Mouse (Mus musculus) hindbrain, embryonic 16.5 days (tissue): Measurements from ENCODE around the gene 2210011C24Rik. TPM values are rescaled to one million over a fixed set of nuclear protein-coding genes. Genes with fewer than 3 reads are reported as not detected.

ENCODE experiments used
- ATAC-seq: fragments of 200-750 bp; cut with Nextera tagmentation; 2 replicates; pipeline ENCODE4 v1.8.0; 2017; ENCODE audit warnings: moderate TSS enrichment, moderate library complexity
- H3K27ac ChIP-seq: fragments of 300-500 bp; sonication (generic); 2 replicates; pipeline ENCODE4 v1.5.1; 2014; ENCODE audit warnings: low read depth, mild to moderate bottlenecking, control low read depth, low read length, moderate library complexity
- H3K27me3 ChIP-seq: fragments of 300-500 bp; sonication (generic); replicated peaks from 2 replicates; pipeline ENCODE4 v1.6.1; 2014; ENCODE audit warnings: low read length; ENCODE audit not compliant: control insufficient read depth, insufficient read depth
- H3K36me3 ChIP-seq: fragments of 300-500 bp; sonication (generic); 2 replicates; pipeline ENCODE4 v1.6.1; 2014; ENCODE audit warnings: mild to moderate bottlenecking, low read length, moderate library complexity, mixed read lengths; ENCODE audit not compliant: control insufficient read depth, insufficient read depth
- H3K4me1 ChIP-seq: fragments of 300-500 bp; sonication (generic); 2 replicates; pipeline ENCODE4 v1.6.1; 2014; ENCODE audit warnings: low read depth, low read length; ENCODE audit not compliant: control insufficient read depth, insufficient read depth
- H3K4me2 ChIP-seq: fragments of 300-500 bp; sonication (generic); 2 replicates; pipeline ENCODE4 v1.6.1; 2014; ENCODE audit warnings: mild to moderate bottlenecking, low read length, control low read depth, moderate library complexity
- H3K4me3 ChIP-seq: fragments of 300-500 bp; sonication (generic); 2 replicates; pipeline ENCODE4 v1.5.1; 2014; ENCODE audit warnings: mild to moderate bottlenecking, low read length, control low read depth, moderate library complexity
- H3K9ac ChIP-seq: fragments of 300-500 bp; sonication (generic); 2 replicates; pipeline ENCODE4 v1.6.1; 2014; ENCODE audit warnings: low read depth, mild to moderate bottlenecking, control low read depth, low read length, moderate library complexity
- H3K9me3 ChIP-seq: fragments of 300-500 bp; sonication (generic); 2 replicates; pipeline ENCODE4 v1.6.1; 2014; ENCODE audit warnings: mild to moderate bottlenecking, low read length, moderate library complexity; ENCODE audit not compliant: control insufficient read depth
- WGBS: fragments of 180-500 bp; shearing (Covaris S2); extraction: QIAGEN DNeasy Blood & Tissue Kit; methylation state at CpG from one replicate; pipeline ENCODE4 v1.1.7; 2014; 5-methylcytosine and 5-hydroxymethylcytosine counted together
- polyA plus RNA-seq: library from polyadenylated mRNA; unstranded; fragments of >200 nt; fragmentation: Nextera tagmentation; extraction: Ambion mirVana; gene quantifications from 2 replicates; pipeline ENCODE4 v1.2.1, GENCODE M21; 2015

Gene 2210011C24Rik
- polyA plus RNA-seq, 1 experiment from 2014 or later = 1.1 TPM

- peak overlapping the region; percentile 87 for H3K9ac ChIP-seq
Observed at GRCm38 (mm10) chr8:83999057-83999705, 12.8 kb downstream of the 2210011C24Rik start.

GRCm38 (mm10) chr8:83998231-83999056 lies 13.5 kb downstream of the 2210011C24Rik start:
- H3K4me2 ChIP-seq = peak overlapping the region; percentile 76
- peak; percentile 7; the same call in 1 of the 2 replicates for ATAC-seq
- 1% methylated on average over 78 of the region's 92 CpGs for WGBS

More at GRCm38 (mm10) chr8:83999057-83999705, 12.8 kb downstream of the 2210011C24Rik start:
- Histone ChIP-seq H3K4me2 (peak overlapping the region; percentile 76), H3K4me3 (peak overlapping the region; percentile 82), H3K27me3 (no peaks in the 10 kb centered on the region; the same call in 1 of the 2 replicates), H3K9me3 (no peaks in the 10 kb centered on the region), H3K4me1 (peaks cover 26% of the 10 kb centered on the region), H3K27ac (no peak overlapping the region), H3K36me3 (no peaks in the 10 kb centered on the region; the same call in 1 of the 2 replicates)
- 63% methylated on average over 16 of the region's 16 CpGs for WGBS
- ATAC-seq = no peak

GRCm38 (mm10) chr8:83997511-83998141 lies 14.3 kb downstream of the 2210011C24Rik start, which contains the start of gene Samd1:
Samd1 (plus strand) TSS chr8:83997672.
- Histone ChIP-seq H3K4me1 (peaks cover 15% of the 10 kb centered on the region), H3K4me2 (peak within 1 kb of the TSS; percentile 87), H3K27me3 (no peaks in the 10 kb centered on the region; the same call in 1 of the 2 replicates), H3K9ac (peak within 1 kb of the TSS; percentile 87), H3K27ac (peak within 1 kb of the TSS; percentile 93), H3K9me3 (no peaks in the 10 kb centered on the region), H3K36me3 (no peaks in the 10 kb centered on the region; the same call in 1 of the 2 replicates), H3K4me3 (peak within 1 kb of the TSS; percentile 82)
- peak; percentile 22 for ATAC-seq
- under 1% methylated on average over 45 of the region's 112 CpGs for WGBS

More at GRCm38 (mm10) chr8:83998231-83999056, 13.5 kb downstream of the 2210011C24Rik start:
- H3K4me3 ChIP-seq = peak overlapping the region; percentile 82
- H3K4me1 ChIP-seq = peaks cover 20% of the 10 kb centered on the region
- peak overlapping the region; percentile 87 for H3K9ac ChIP-seq
- no peaks in the 10 kb centered on the region; the same call in 1 of the 2 replicates for H3K27me3 ChIP-seq
- H3K9me3 ChIP-seq = no peaks in the 10 kb centered on the region
- no peaks in the 10 kb centered on the region; the same call in 1 of the 2 replicates for H3K36me3 ChIP-seq
- H3K27ac ChIP-seq = peak overlapping the region; percentile 76

- peaks cover 15% of the 10 kb centered on the region for H3K4me1 ChIP-seq
- peaks cover 4% of the 10 kb centered on the region; the same call in 1 of the 2 replicates for H3K36me3 ChIP-seq
- H3K27ac ChIP-seq = peak overlapping the region; percentile 93
- H3K9me3 ChIP-seq = no peaks in the 10 kb centered on the region
- no peaks in the 10 kb centered on the region; the same call in 1 of the 2 replicates for H3K27me3 ChIP-seq
- H3K4me3 ChIP-seq = peak overlapping the region; percentile 82
- under 1% methylated on average over 40 of the region's 103 CpGs for WGBS
- peak overlapping the region; percentile 87 for H3K9ac ChIP-seq
- peak overlapping the region; percentile 87 for H3K4me2 ChIP-seq
- peak; percentile 77 for ATAC-seq
Observed at GRCm38 (mm10) chr8:83996567-83997505, 15.1 kb downstream of the 2210011C24Rik start.

GRCm38 (mm10) chr8:83995973-83996372 lies 16.0 kb downstream of the 2210011C24Rik start:
- ATAC-seq = peak; percentile 13; the same call in 1 of the 2 replicates
- no peak overlapping the region for H3K27ac ChIP-seq
- WGBS = 10% methylated on average over 12 of the region's 12 CpGs

GRCm38 (mm10) chr8:83994030-83994429 lies 17.9 kb downstream of the 2210011C24Rik start:
- H3K4me3 ChIP-seq = no peak overlapping the region
- ATAC-seq = no peak
- 83% methylated on average over 3 of the region's 3 CpGs for WGBS
- H3K27ac ChIP-seq = no peak overlapping the region
- H3K36me3 ChIP-seq = peaks cover 29% of the 10 kb centered on the region
- H3K4me2 ChIP-seq = no peak overlapping the region
- no peak overlapping the region for H3K9ac ChIP-seq
- H3K27me3 ChIP-seq = no peaks in the 10 kb centered on the region
- H3K9me3 ChIP-seq = no peaks in the 10 kb centered on the region
- H3K4me1 ChIP-seq = peaks cover 8% of the 10 kb centered on the region

More at GRCm38 (mm10) chr8:83995973-83996372, 16.0 kb downstream of the 2210011C24Rik start:
- Histone ChIP-seq H3K36me3 (peaks cover 12% of the 10 kb centered on the region; the same call in 1 of the 2 replicates), H3K4me3 (peak overlapping the region; percentile 82; the same call in 1 of the 2 replicates), H3K4me1 (peaks cover 15% of the 10 kb centered on the region), H3K9ac (no peak overlapping the region), H3K4me2 (peak overlapping the region; percentile 87), H3K9me3 (no peaks in the 10 kb centered on the region), H3K27me3 (no peaks in the 10 kb centered on the region; the same call in 1 of the 2 replicates)

- no peaks in the 10 kb centered on the region for H3K9me3 ChIP-seq
- ATAC-seq = no peak
- WGBS = 88% methylated on average over 2 of the region's 2 CpGs
- no peak overlapping the region for H3K4me3 ChIP-seq
- H3K4me2 ChIP-seq = no peak overlapping the region
- peaks cover 4% of the 10 kb centered on the region; the same call in 1 of the 2 replicates for H3K4me1 ChIP-seq
- no peak overlapping the region for H3K27ac ChIP-seq
- no peak overlapping the region for H3K9ac ChIP-seq
- H3K27me3 ChIP-seq = no peaks in the 10 kb centered on the region
- peaks cover 40% of the 10 kb centered on the region for H3K36me3 ChIP-seq
Observed at GRCm38 (mm10) chr8:83992488-83992887, 19.5 kb downstream of the 2210011C24Rik start.

GRCm38 (mm10) chr8:83990170-83990569 lies 21.8 kb downstream of the 2210011C24Rik start:
- 0 out of 2 replicates have a peak, but pooled peaks have one; percentile 3 for ATAC-seq
- no peak overlapping the region for H3K27ac ChIP-seq
- 96% methylated on average over 14 of the region's 14 CpGs for WGBS

More at GRCm38 (mm10) chr8:83990170-83990569, 21.8 kb downstream of the 2210011C24Rik start:
- Histone ChIP-seq H3K9me3 (no peaks in the 10 kb centered on the region), H3K36me3 (peaks cover 56% of the 10 kb centered on the region), H3K9ac (no peak overlapping the region), H3K4me3 (no peak overlapping the region), H3K4me1 (no peaks in the 10 kb centered on the region), H3K4me2 (no peak overlapping the region), H3K27me3 (no peaks in the 10 kb centered on the region)
